Mouse (Mus musculus) adrenal gland, postnatal 10 days (tissue): ENCODE results near the gene Klhl18. TPM values are rescaled to one million over a fixed set of nuclear protein-coding genes. Genes with fewer than 3 reads are reported as not detected.

Experiments
- total RNA-seq, 2 experiments: library from RNA; stranded (reverse); gene quantifications; 2 replicates each; pipeline ENCODE4 v1.2.3; 2021

The Klhl18 gene
- total RNA-seq, 2 experiments from 2014 or later = 12.3 to 13.8 TPM

Other genes starting within 250 kb of the Klhl18 start
- 10 to 100 TPM; 13.6 to 18.6 TPM for gene Cspg5, start 232.9 kb downstream of the Klhl18 start, total RNA-seq
- 1 to 10 TPM; 6.2 to 9.2 TPM for gene Elp6, start 171.5 kb downstream of the Klhl18 start, total RNA-seq
- gene Scap, start 143.4 kb downstream of the Klhl18 start, total RNA-seq = 10 to 100 TPM; 76.4 to 83.9 TPM
- gene Ptpn23, start 68.5 kb downstream of the Klhl18 start, total RNA-seq = 10 to 100 TPM; 33.4 to 38.8 TPM
- 10 to 100 TPM; 25.5 to 35.5 TPM for gene Ngp, start 56.9 kb downstream of the Klhl18 start, total RNA-seq
- under 1 TPM; 0.45 to 0.79 TPM for gene Kif9, start 264 bp upstream of the Klhl18 start, total RNA-seq
- gene Setd2, start 55.9 kb upstream of the Klhl18 start, total RNA-seq = 10 to 100 TPM; 66.7 to 85.4 TPM
- 1 to 10 TPM; 7.7 to 9.8 TPM for gene Nradd, start 147.8 kb upstream of the Klhl18 start, total RNA-seq
- 10 to 100 TPM in 1 of 2 experiments, 1 to 10 TPM in 1; 8.2 to 12.0 TPM for gene Nbeal2, start 177.5 kb upstream of the Klhl18 start, total RNA-seq
- gene Ccdc12, start 179.8 kb upstream of the Klhl18 start, total RNA-seq = 10 to 100 TPM; 64.3 to 66.0 TPM